Mouse (Mus musculus) lung, postnatal 0 days (tissue): ENCODE measurements at regions not wholly inside any gene's neighbourhood (a gene's known extent, or its start where the extent isn't known, plus 50 kb on each side); places are given as distances from the start of the nearest gene placed in this dataset.

Experiments
- CTCF ChIP-seq: IDR thresholded peaks from 2 replicates; pipeline ENCODE4 v1.5.1; 2016; ENCODE audit warnings: antibody characterized with exemption, mild to moderate bottlenecking
- EP300 ChIP-seq: IDR thresholded peaks from 2 replicates; pipeline ENCODE4 v1.6.1; 2016; ENCODE audit warnings: antibody characterized with exemption, mild to moderate bottlenecking, control low read depth

DNA sequence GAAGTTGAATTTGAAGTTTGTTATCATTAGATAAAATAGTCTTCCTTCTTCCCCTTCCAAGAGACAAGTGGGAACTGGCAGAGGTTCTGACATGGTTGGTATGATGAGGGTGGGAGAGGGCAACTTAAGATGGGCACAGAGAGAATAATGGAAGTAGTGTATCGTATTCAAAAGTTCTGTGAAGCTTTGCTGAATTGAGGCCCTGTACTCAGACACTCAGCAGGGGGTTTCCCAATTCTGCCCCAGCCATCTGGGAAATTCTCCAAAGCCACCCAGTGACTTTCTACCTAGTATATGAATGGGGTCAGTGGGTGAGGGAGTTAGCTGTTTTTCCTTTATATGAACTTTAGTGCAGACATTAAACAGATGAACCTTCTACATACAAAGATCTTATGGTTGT lies 1058.7 kb downstream of the Gsdmc2 start:
- TF ChIP-seq CTCF (no peak), EP300 (no peak)
